Comparison of ENCODE assay signal across 8 mouse cellular contexts in the genomic region with DNA sequence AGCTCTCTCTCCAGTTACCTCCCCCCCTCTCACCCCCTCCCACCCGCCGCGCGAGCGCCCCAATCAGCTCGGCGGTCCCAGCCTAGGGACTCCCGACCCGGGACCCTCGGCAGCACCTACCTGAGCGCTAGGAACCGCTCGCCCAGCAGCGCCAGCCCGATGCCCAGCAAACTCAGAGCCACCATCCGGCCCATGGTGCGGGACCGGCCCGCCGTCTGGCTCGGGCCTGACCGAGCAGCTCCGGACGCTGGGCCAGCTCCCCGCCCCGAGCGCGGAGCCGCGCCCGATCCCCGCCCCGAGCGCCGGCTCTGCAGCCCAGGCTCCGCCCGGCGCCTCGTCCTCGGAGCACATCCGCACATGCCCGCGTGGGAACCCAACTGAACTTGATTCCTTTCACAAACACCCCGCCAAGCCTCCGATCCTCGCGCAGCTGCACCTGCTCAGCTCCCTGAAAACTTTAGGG. TPM values are rescaled to one million over a fixed set of nuclear protein-coding genes. Genes with fewer than 3 reads are reported as not detected.
DNase-seq lines count a peak whose midpoint lies in the region; ATAC-seq and TF ChIP-seq lines count a peak whose summit lies in the region.

A gene (minus strand): TSS at position 364 of the 463 bp plus-strand sequence.

- peak; percentile 53 for DNase-seq in layer of hippocampus, adult 11-12 months (ENCODE audit: low spot score)
- DNase-seq in layer of hippocampus, adult 9-10 months (ENCODE audit: low spot score) = no peak
- DNase-seq in heart, adult 2 months = peak; percentile 93 to 94
- peak; percentile 87 for DNase-seq in kidney, adult 2 months
- peak; percentile 92 for DNase-seq in liver
- DNase-seq in monocyte, adult 2 months (ENCODE audit: low read depth in 1 of 2, low spot score in 2 of 2) = peak; percentile 41 to 72
- peak; percentile 80 for DNase-seq in splenic B cell, adult 2 months (ENCODE audit: low read depth, low spot score)

- H3K27ac ChIP-seq in embryonic facial prominence, embryonic 13.5 days = peak within 1 kb of the TSS; percentile 78
- peak within 1 kb of the TSS; percentile 95 for H3K27ac ChIP-seq in heart, adult 2 months
- H3K27ac ChIP-seq in kidney, adult 2 months (ENCODE audit: insufficient read depth, low read depth, low read length) = peak within 1 kb of the TSS; percentile 92

- under 1% methylated on average over 39 of the region's 47 CpGs for WGBS in embryonic facial prominence, embryonic 13.5 days
- under 1% methylated on average over 43 of the region's 47 CpGs for WGBS in heart, adult 2 months
- 1% methylated on average over 45 of the region's 47 CpGs for WGBS in kidney, adult 2 months

- H3K9ac ChIP-seq in embryonic facial prominence, embryonic 13.5 days = peak within 1 kb of the TSS; percentile 77
- peak within 1 kb of the TSS; percentile 91 for H3K9ac ChIP-seq in heart, adult 2 months (ENCODE audit: low read depth, low read length)

- H3K27me3 ChIP-seq in embryonic facial prominence, embryonic 13.5 days = no peaks in the 10 kb centered on the region
- no peaks in the 10 kb centered on the region for H3K27me3 ChIP-seq in heart, adult 2 months (ENCODE audit: control insufficient read depth, insufficient read depth, low read length)
- H3K27me3 ChIP-seq in kidney, adult 2 months (replicated peaks; ENCODE audit: control insufficient read depth, insufficient read depth, low read length) = no peaks in the 10 kb centered on the region
- no peaks in the 10 kb centered on the region for H3K27me3 ChIP-seq in splenic B cell, adult 2 months (ENCODE audit: control insufficient read depth, insufficient read depth, low read length, poor library complexity, severe bottlenecking)

- peak; percentile 88 for ATAC-seq in embryonic facial prominence, embryonic 13.5 days (ENCODE audit: insufficient number of reproducible peaks, insufficient read depth, low FRiP score, low TSS enrichment, low read depth)

- H3K4me1 ChIP-seq in embryonic facial prominence, embryonic 13.5 days = peaks cover 5% of the 10 kb centered on the region; the same call in 1 of the 2 replicates
- peaks cover 2% of the 10 kb centered on the region; the same call in 1 of the 2 replicates for H3K4me1 ChIP-seq in heart, adult 2 months (ENCODE audit: control insufficient read depth, insufficient read depth, low read length)
- H3K4me1 ChIP-seq in kidney, adult 2 months (ENCODE audit: control insufficient read depth, insufficient read depth, low read length) = no peaks in the 10 kb centered on the region

- H3K4me2 ChIP-seq in embryonic facial prominence, embryonic 13.5 days = peak within 1 kb of the TSS; percentile 77

- intact Hi-C loops in heart, adult 2 months (cut with DNase I) = loop anchor here (2.0 to 10.0 kb wide), 6 partner anchors 37 to 1293 kb away; a partner anchor contains a TSS

- H3K9me3 ChIP-seq in embryonic facial prominence, embryonic 13.5 days = no peaks in the 10 kb centered on the region

- no peaks in the 10 kb centered on the region for H3K36me3 ChIP-seq in embryonic facial prominence, embryonic 13.5 days
- no peaks in the 10 kb centered on the region for H3K36me3 ChIP-seq in heart, adult 2 months (ENCODE audit: control insufficient read depth, insufficient read depth, low read length)
- H3K36me3 ChIP-seq in kidney, adult 2 months (ENCODE audit: control insufficient read depth, insufficient read depth, low read length) = no peaks in the 10 kb centered on the region
- H3K36me3 ChIP-seq in splenic B cell, adult 2 months (ENCODE audit: control insufficient read depth, insufficient read depth, low read length, poor library complexity, severe bottlenecking) = no peaks in the 10 kb centered on the region; the same call in 1 of the 2 replicates

- TF ChIP-seq EP300 in heart, adult 2 months (IDR thresholded peaks at IDR 0.05; ENCODE audit: insufficient read depth, low read depth, low read length) = no peak

- H3K79me2 ChIP-seq in heart, adult 2 months (replicated peaks; ENCODE audit: control insufficient read depth, insufficient read depth, low read length) = peaks cover 2% of the 10 kb centered on the region; the same call in 1 of the 2 replicates

- peak; percentile 65; the same call in 1 of the 2 replicates for TF ChIP-seq POLR2A in heart, adult 2 months (IDR thresholded peaks at IDR 0.05; ENCODE audit: insufficient read depth, low read depth, low read length)
- TF ChIP-seq POLR2A in kidney, adult 2 months (IDR thresholded peaks at IDR 0.05; ENCODE audit: low read depth, low read length) = no peak

- TF ChIP-seq CTCF in heart, adult 2 months (IDR thresholded peaks at IDR 0.05) = peak; percentile 29
- TF ChIP-seq CTCF in kidney, adult 2 months (conservative IDR thresholded peaks at IDR 0.05; ENCODE audit: insufficient read depth, insufficient read length, low read depth, low read length) = 0 out of 2 replicates have a peak, but pooled peaks have one; percentile 1

- peak within 1 kb of the TSS; percentile 66 for H3K4me3 ChIP-seq in embryonic facial prominence, embryonic 13.5 days
- peak within 1 kb of the TSS; percentile 72 for H3K4me3 ChIP-seq in heart, adult 2 months
- peak within 1 kb of the TSS; percentile 98 for H3K4me3 ChIP-seq in kidney, adult 2 months (ENCODE audit: insufficient read depth, low read depth, low read length)

RNA-seq across cellular contexts. Expression of the gene that starts here (rescaled TPM):
- 26.9 and 27.5 TPM in 2 replicates for polyA plus RNA-seq in embryonic facial prominence, embryonic 13.5 days (2015; fragmentation: Nextera tagmentation; extraction: Ambion mirVana)
- total RNA-seq in heart, adult 2 months (2021) = 10 to 100 TPM; 15.9 to 16.8 TPM
- 16.8 and 34.1 TPM in 2 replicates for polyA plus RNA-seq in heart, adult 2 months (2012; rRNA removed)
- 14.1 and 16.3 TPM in 2 replicates for polyA plus RNA-seq in kidney, adult 2 months (2012; rRNA removed)
